Mouse (Mus musculus) liver, postnatal 0 days (tissue): ENCODE measurements around the gene Klhdc10. TPM values are rescaled to one million over a fixed set of nuclear protein-coding genes. Genes with fewer than 3 reads are reported as not detected.

Source experiments
- ATAC-seq: fragments of 200-750 bp; cut with Nextera tagmentation; 2 replicates; pipeline ENCODE4 v1.8.0; 2017; ENCODE audit warnings: mild to moderate bottlenecking, moderate library complexity
- DNase-seq: peaks from one replicate; pipeline ENCODE4 v3.0.0-alpha.2; 2016
- H3K27ac ChIP-seq: fragments of 300-500 bp; sonication (generic); 2 replicates; pipeline ENCODE4 v1.5.1; 2014; ENCODE audit warnings: antibody characterized with exemption, moderate library complexity, mild to moderate bottlenecking, low read depth
- H3K27me3 ChIP-seq: fragments of 300-500 bp; sonication (generic); 2 replicates; pipeline ENCODE4 v1.6.1; 2014; ENCODE audit warnings: low read length, control low read depth, mixed read lengths; ENCODE audit not compliant: insufficient read depth
- H3K36me3 ChIP-seq: fragments of 300-500 bp; sonication (generic); replicated peaks from 2 replicates; pipeline ENCODE4 v1.6.1; 2014; ENCODE audit warnings: mild to moderate bottlenecking, control low read depth, low read length, moderate library complexity, mixed read lengths; ENCODE audit not compliant: insufficient read depth
- H3K4me1 ChIP-seq: fragments of 300-500 bp; sonication (generic); 2 replicates; pipeline ENCODE4 v1.6.1; 2014; ENCODE audit warnings: antibody characterized with exemption, mild to moderate bottlenecking, control low read depth; ENCODE audit not compliant: insufficient read depth
- H3K4me2 ChIP-seq: fragments of 300-500 bp; sonication (generic); 2 replicates; pipeline ENCODE4 v1.6.1; 2014; ENCODE audit warnings: low read depth, mild to moderate bottlenecking, low read length, moderate library complexity, mixed read lengths
- H3K4me3 ChIP-seq: fragments of 300-500 bp; sonication (generic); 2 replicates; pipeline ENCODE4 v1.5.1; 2014; ENCODE audit warnings: low read depth, low read length
- H3K9ac ChIP-seq: fragments of 300-500 bp; sonication (generic); replicated peaks from 2 replicates; pipeline ENCODE4 v1.6.1; 2014; ENCODE audit warnings: mild to moderate bottlenecking, moderate library complexity
- H3K9me3 ChIP-seq: fragments of 300-500 bp; sonication (generic); 2 replicates; pipeline ENCODE4 v1.6.1; 2016; ENCODE audit warnings: mild to moderate bottlenecking, control low read depth, low read length, mixed read lengths
- CTCF ChIP-seq: sonication (generic); IDR thresholded peaks from 2 replicates; pipeline ENCODE4 v1.5.1; 2016; ENCODE audit warnings: antibody characterized with exemption, low read depth
- EP300 ChIP-seq: IDR thresholded peaks from 2 replicates; pipeline ENCODE4 v1.6.1; 2016; ENCODE audit warnings: antibody characterized with exemption, low read depth, mild to moderate bottlenecking
- WGBS: fragments of 180-500 bp; shearing (Covaris S2); extraction: QIAGEN DNeasy Blood & Tissue Kit; methylation state at CpG from one replicate; pipeline ENCODE4 v1.1.7; 2014; ENCODE audit not compliant: insufficient replicate concordance; 5-methylcytosine and 5-hydroxymethylcytosine counted together
- polyA plus RNA-seq: library from polyadenylated mRNA; unstranded; fragments of >200 nt; fragmentation: Nextera tagmentation; extraction: Ambion mirVana; gene quantifications from 2 replicates; pipeline ENCODE4 v1.2.1, GENCODE M21; 2015

Gene Klhdc10
- polyA plus RNA-seq, 1 experiment from 2014 or later: 6.4 TPM

GRCm38 (mm10) chr6:30469370-30469769 is 67.7 kb downstream of the Klhdc10 start:
- no peak overlapping the region for H3K4me3 ChIP-seq
- no peaks in the 10 kb centered on the region for H3K27me3 ChIP-seq
- H3K4me2 ChIP-seq: no peak overlapping the region
- H3K9me3 ChIP-seq: no peaks in the 10 kb centered on the region
- TF ChIP-seq EP300 (no peak), CTCF (no peak)
- no peak overlapping the region for H3K27ac ChIP-seq
- H3K4me1 ChIP-seq: no peaks in the 10 kb centered on the region
- H3K9ac ChIP-seq: no peak overlapping the region
- no peak for DNase-seq
- WGBS: 83% methylated on average over 12 of the region's 12 CpGs
- no peaks in the 10 kb centered on the region for H3K36me3 ChIP-seq
- no peak for ATAC-seq

GRCm38 (mm10) chr6:30471706-30472105 is 70.0 kb downstream of the Klhdc10 start:
- Histone ChIP-seq H3K9ac (no peak overlapping the region), H3K27ac (no peak overlapping the region), H3K4me3 (no peak overlapping the region), H3K9me3 (no peaks in the 10 kb centered on the region), H3K36me3 (no peaks in the 10 kb centered on the region), H3K27me3 (no peaks in the 10 kb centered on the region), H3K4me2 (no peak overlapping the region), H3K4me1 (no peaks in the 10 kb centered on the region; the same call in 1 of the 2 replicates)
- ATAC-seq (no peak), DNase-seq (no peak)
- no peak for TF ChIP-seq EP300
- TF ChIP-seq CTCF: no peak
- WGBS: 70% methylated on average over 3 of the region's 3 CpGs

DNA sequence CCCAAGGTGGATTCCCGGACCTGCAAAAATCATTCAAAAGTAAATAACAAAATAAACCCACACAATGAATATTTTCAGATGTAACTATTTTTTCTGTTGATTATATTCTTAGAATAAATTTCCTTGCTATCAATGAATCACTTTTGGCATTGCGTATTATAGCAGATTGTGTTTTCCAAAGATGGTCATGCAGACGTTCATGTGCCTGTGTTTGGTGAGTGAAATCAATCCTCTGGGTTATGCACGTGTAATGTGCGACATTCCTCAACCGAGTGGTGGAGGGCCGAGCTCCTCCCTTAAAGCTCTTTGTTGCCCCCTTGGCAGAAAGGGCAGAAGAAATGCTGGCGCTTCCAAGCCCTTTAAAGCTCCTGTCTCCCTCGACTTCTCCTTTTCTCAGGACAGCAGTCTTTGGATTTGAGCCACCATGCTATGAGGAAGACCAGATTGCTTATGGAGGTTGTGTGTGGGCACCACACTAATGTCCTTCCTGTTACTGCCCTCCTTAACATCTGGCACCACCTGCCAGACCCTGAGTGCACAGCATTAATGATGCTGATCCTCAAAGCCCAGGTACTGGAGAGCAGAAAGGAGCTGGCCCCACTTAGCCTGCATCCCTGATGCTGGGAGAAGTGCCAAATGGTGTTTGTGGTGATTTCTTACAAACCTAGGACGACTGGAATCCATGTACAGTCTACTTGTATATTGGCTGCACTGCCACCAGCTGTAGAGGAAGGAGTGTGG is 74.5 kb downstream of the Klhdc10 start:
- no peak overlapping the region for H3K4me2 ChIP-seq
- WGBS: 67% methylated on average over 10 of the region's 10 CpGs
- no peaks in the 10 kb centered on the region for H3K9me3 ChIP-seq
- ATAC-seq: no peak
- TF ChIP-seq CTCF (no peak), EP300 (no peak)
- no peak overlapping the region for H3K9ac ChIP-seq
- no peaks in the 10 kb centered on the region for H3K27me3 ChIP-seq
- H3K4me3 ChIP-seq: no peak overlapping the region
- DNase-seq: no peak
- peaks cover 25% of the 10 kb centered on the region for H3K36me3 ChIP-seq
- H3K27ac ChIP-seq: no peak overlapping the region
- peaks cover 8% of the 10 kb centered on the region; the same call in 1 of the 2 replicates for H3K4me1 ChIP-seq

- no peak for DNase-seq
These were observed 75.6 kb downstream of the Klhdc10 start for GRCm38 (mm10) chr6:30477210-30477714.

GRCm38 (mm10) chr6:30477784-30478183 is 76.1 kb downstream of the Klhdc10 start:
- DNase-seq (no peak), ATAC-seq (peak; percentile 68)
- H3K36me3 ChIP-seq: peaks cover 39% of the 10 kb centered on the region
- no peak overlapping the region for H3K4me2 ChIP-seq
- H3K9me3 ChIP-seq: no peaks in the 10 kb centered on the region
- H3K4me1 ChIP-seq: peaks cover 8% of the 10 kb centered on the region; the same call in 1 of the 2 replicates
- no peak overlapping the region; the same call in 1 of the 2 replicates for H3K27ac ChIP-seq
- WGBS: 62% methylated on average over 6 of the region's 6 CpGs
- no peak overlapping the region for H3K4me3 ChIP-seq
- no peak overlapping the region for H3K9ac ChIP-seq
- H3K27me3 ChIP-seq: no peaks in the 10 kb centered on the region
- TF ChIP-seq CTCF (no peak), EP300 (no peak)

More at GRCm38 (mm10) chr6:30477210-30477714, 75.6 kb downstream of the Klhdc10 start:
- peak; percentile 72 for ATAC-seq
- Histone ChIP-seq H3K36me3 (peaks cover 34% of the 10 kb centered on the region), H3K4me2 (no peak overlapping the region), H3K4me3 (no peak overlapping the region), H3K9me3 (no peaks in the 10 kb centered on the region), H3K27me3 (no peaks in the 10 kb centered on the region), H3K27ac (no peak overlapping the region; the same call in 1 of the 2 replicates), H3K9ac (no peak overlapping the region), H3K4me1 (peaks cover 8% of the 10 kb centered on the region; the same call in 1 of the 2 replicates)
- WGBS: 65% methylated on average over 8 of the region's 8 CpGs
- TF ChIP-seq EP300 (no peak), CTCF (no peak)

DNA sequence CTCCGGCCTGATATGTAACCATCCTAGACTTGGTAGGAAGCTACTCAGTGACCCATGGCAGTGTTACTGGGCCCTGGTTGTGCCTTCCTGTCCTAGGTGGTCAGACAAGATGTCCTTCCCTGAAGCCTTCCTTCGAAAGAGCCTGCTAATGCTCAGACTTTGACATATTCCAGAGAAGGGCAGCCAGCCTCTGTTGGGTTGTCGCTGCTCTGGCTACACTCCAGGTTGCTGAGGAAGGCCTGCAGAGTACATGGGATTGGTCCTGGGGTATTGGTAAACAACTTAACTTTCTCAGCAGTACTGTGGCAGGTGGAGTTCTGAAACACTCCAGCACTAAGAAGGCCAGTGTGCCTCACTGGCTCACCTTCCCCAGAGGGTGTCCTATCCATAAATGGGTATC is 77.8 kb downstream of the Klhdc10 start:
- TF ChIP-seq EP300: no peak
- no peak for TF ChIP-seq CTCF
- no peaks in the 10 kb centered on the region for H3K27me3 ChIP-seq
- DNase-seq (no peak), ATAC-seq (no peak)
- peaks cover 8% of the 10 kb centered on the region; the same call in 1 of the 2 replicates for H3K4me1 ChIP-seq
- H3K36me3 ChIP-seq: peaks cover 53% of the 10 kb centered on the region
- no peak overlapping the region for H3K4me3 ChIP-seq
- no peak overlapping the region for H3K27ac ChIP-seq
- H3K9ac ChIP-seq: no peak overlapping the region
- H3K4me2 ChIP-seq: no peak overlapping the region
- no peaks in the 10 kb centered on the region for H3K9me3 ChIP-seq
- 91% methylated on average over 3 of the region's 3 CpGs for WGBS
